ENCODE assay signal across 20 mouse cellular contexts in the genomic region with DNA sequence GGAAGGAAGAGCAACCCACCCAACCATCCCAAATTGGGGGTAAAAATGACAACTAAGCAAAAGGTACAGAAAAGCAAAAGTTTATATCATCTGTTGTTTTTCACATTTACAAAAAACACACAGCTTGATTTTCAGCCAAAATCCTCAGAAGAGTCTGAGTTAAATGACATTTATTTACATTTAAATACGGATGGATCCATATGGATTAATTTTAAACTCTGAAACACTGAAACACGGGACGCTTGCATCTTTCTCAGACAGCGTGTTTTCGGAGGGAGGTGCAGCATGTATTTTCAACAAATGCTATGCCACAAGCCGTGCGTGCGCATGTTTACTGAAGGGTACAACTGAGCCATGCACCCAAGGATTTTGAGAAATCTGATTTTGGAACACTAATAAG.
"Had no signal": no experiment of that assay in that cellular context is flagged by ENCODE, and none has a peak within 500 bp of the region (broad histone marks: within the 10 kb centered on the region; RNA-seq: fewer than 3 reads in every experiment).

No protein-coding gene starts in this region.

- H3K4me2 ChIP-seq: heart, embryonic 12.5 days; hindbrain, embryonic 12.5 days; intestine, embryonic 15.5 days; limb, embryonic 13.5 days; limb, embryonic 15.5 days; liver, embryonic 12.5 days had no signal

- H3K4me3 ChIP-seq: gastrocnemius, adult 2 months; heart, embryonic 10.5 days; heart, embryonic 12.5 days; hindbrain, embryonic 10.5 days; hindbrain, embryonic 12.5 days; intestine, embryonic 15.5 days; limb, embryonic 13.5 days; limb, embryonic 15.5 days; liver, embryonic 12.5 days had no signal

- H3K27ac ChIP-seq: gastrocnemius, adult 2 months; heart, embryonic 10.5 days; hindbrain, embryonic 10.5 days; hindbrain, embryonic 12.5 days; intestine, embryonic 15.5 days; limb, embryonic 13.5 days; limb, embryonic 15.5 days; liver, embryonic 12.5 days; liver, embryonic 14.5 days had no signal

- ATAC-seq: inflammation-experienced regulatory T-cells, adult 6 months; intestine, embryonic 15.5 days; intestine, postnatal 0 days; liver, embryonic 12.5 days had no signal

- H3K4me1 ChIP-seq: intestine, embryonic 15.5 days had no signal

- DNase-seq: gastrocnemius, adult 2 months; gastrocnemius, postnatal 25 days; heart, adult 18-20 months; heart, postnatal 10 days; heart, postnatal 4 days; kidney, adult 18-20 months; kidney, postnatal 10 days; layer of hippocampus, adult 9-11 months; layer of hippocampus, postnatal 36 days had no signal

- H3K36me3 ChIP-seq: heart, embryonic 10.5 days; heart, embryonic 12.5 days; hindbrain, embryonic 12.5 days; intestine, embryonic 15.5 days; limb, embryonic 15.5 days; liver, embryonic 12.5 days had no signal

- H3K9ac ChIP-seq: heart, embryonic 12.5 days; hindbrain, embryonic 12.5 days; intestine, embryonic 15.5 days; limb, embryonic 13.5 days; limb, embryonic 15.5 days; liver, embryonic 12.5 days; liver, embryonic 14.5 days had no signal

- H3K27me3 ChIP-seq: heart, embryonic 12.5 days; hindbrain, embryonic 12.5 days; intestine, embryonic 15.5 days; limb, embryonic 13.5 days; limb, embryonic 15.5 days; liver, embryonic 12.5 days had no signal

- H3K9me3 ChIP-seq: heart, embryonic 10.5 days; heart, embryonic 12.5 days; hindbrain, embryonic 10.5 days; hindbrain, embryonic 12.5 days; intestine, embryonic 15.5 days; limb, embryonic 13.5 days; limb, embryonic 15.5 days; liver, embryonic 12.5 days had no signal
